Mouse (Mus musculus): ENCODE measurements around the gene Olfr314. TPM values are rescaled to one million over a fixed set of nuclear protein-coding genes. Genes with fewer than 3 reads are reported as not detected.
A peak's percentile ranks its signal among the peaks of the same experiment; 100 is the strongest.
"Not testable (repeated sequence)": the region's sequence is repeated elsewhere in the genome, so short reads cannot be mapped to it uniquely, and the experiment has no call there.

Olfr314 gene
- total RNA-seq, 2 experiments from 2014 or later, result not detected

GRCm38 (mm10) chr11:58796850-58797249 is 14.1 kb downstream of the Olfr314 start:
- Histone ChIP-seq H3K4me3 (no peak overlapping the region), H3K27ac (no peak overlapping the region)
- intact Hi-C loops (cut with DNase I), result no loop called here
- DNase-seq (ENCODE audit: extremely low spot score in 1 of 2, low spot score in 2 of 2), result peak; percentile 66
- TF ChIP-seq CTCF (IDR thresholded peaks at IDR 0.05), result no peak

GRCm38 (mm10) chr11:58799747-58800146 is 17.0 kb downstream of the Olfr314 start:
- intact Hi-C loops (cut with DNase I), result no loop called here
- H3K27ac ChIP-seq, result no peak overlapping the region
- H3K4me3 ChIP-seq, result no peak overlapping the region
- TF ChIP-seq CTCF (IDR thresholded peaks at IDR 0.05), result no peak
- DNase-seq (ENCODE audit: extremely low spot score in 1 of 2, low spot score in 2 of 2), result no peak

- DNase-seq (ENCODE audit: extremely low spot score in 1 of 2, low spot score in 2 of 2), result peak in 1 of 2 experiments; percentile 16
- TF ChIP-seq CTCF (IDR thresholded peaks at IDR 0.05), result no peak
- intact Hi-C loops (cut with DNase I), result no loop called here
- Histone ChIP-seq H3K27ac (no peak within 1 kb of the TSS), H3K4me3 (no peak within 1 kb of the TSS)
Measured at GRCm38 (mm10) chr11:58801558-58802228, 18.9 kb downstream of the Olfr314 start, which contains the start of gene Fam183b. Gene Fam183b (minus strand): TSS chr11:58801960.

GRCm38 (mm10) chr11:58803871-58804270 is 21.1 kb downstream of the Olfr314 start:
- intact Hi-C loops (cut with DNase I), result no loop called here
- no peak for TF ChIP-seq CTCF (IDR thresholded peaks at IDR 0.05)
- no peak for DNase-seq (ENCODE audit: extremely low spot score in 1 of 2, low spot score in 2 of 2)

GRCm38 (mm10) chr11:58804393-58804792 is 21.6 kb downstream of the Olfr314 start:
- DNase-seq (ENCODE audit: extremely low spot score in 1 of 2, low spot score in 2 of 2), result no peak
- no peak overlapping the region for H3K4me3 ChIP-seq
- intact Hi-C loops (cut with DNase I), result no loop called here
- TF ChIP-seq CTCF (IDR thresholded peaks at IDR 0.05), result no peak
- no peak overlapping the region for H3K27ac ChIP-seq

More at GRCm38 (mm10) chr11:58803871-58804270, 21.1 kb downstream of the Olfr314 start:
- no peak overlapping the region for H3K27ac ChIP-seq
- no peak overlapping the region for H3K4me3 ChIP-seq

- intact Hi-C loops (cut with DNase I), result no loop called here
- no peak for DNase-seq (ENCODE audit: extremely low spot score in 1 of 2, low spot score in 2 of 2)
- H3K4me3 ChIP-seq, result no peak overlapping the region
- TF ChIP-seq CTCF (IDR thresholded peaks at IDR 0.05), result peak; percentile 24
- no peak overlapping the region for H3K27ac ChIP-seq
Measured at GRCm38 (mm10) chr11:58812001-58812400, 29.2 kb downstream of the Olfr314 start.

- H3K27ac ChIP-seq; H3K4me3 ChIP-seq; intact Hi-C loops (cut with DNase I); DNase-seq (ENCODE audit: extremely low spot score in 1 of 2, low spot score in 2 of 2): not testable (repeated sequence)
Measured at GRCm38 (mm10) chr11:58814700-58815099, 31.9 kb downstream of the Olfr314 start, which contains the start of gene Olfr313. Gene Olfr313 (plus strand): TSS chr11:58815000.

- Histone ChIP-seq H3K27ac (no peak overlapping the region), H3K4me3 (no peak overlapping the region)
- intact Hi-C loops (cut with DNase I), result no loop called here
- DNase-seq (ENCODE audit: extremely low spot score in 1 of 2, low spot score in 2 of 2), result no peak
- no peak; the same call in 1 of the 2 replicates for TF ChIP-seq CTCF (IDR thresholded peaks at IDR 0.05)
Measured at GRCm38 (mm10) chr11:58815676-58816075, 32.9 kb downstream of the Olfr314 start.

GRCm38 (mm10) chr11:58828937-58829336 is 46.2 kb downstream of the Olfr314 start, which contains the start of gene Olfr312:
Gene Olfr312 (plus strand): TSS chr11:58829237.
- DNase-seq (ENCODE audit: extremely low spot score in 1 of 2, low spot score in 2 of 2); intact Hi-C loops (cut with DNase I); H3K4me3 ChIP-seq; H3K27ac ChIP-seq: not testable (repeated sequence)

- Histone ChIP-seq H3K27ac (no peak overlapping the region), H3K4me3 (no peak overlapping the region)
- TF ChIP-seq CTCF (IDR thresholded peaks at IDR 0.05), result no peak
- intact Hi-C loops (cut with DNase I), result no loop called here
- no peak for DNase-seq (ENCODE audit: extremely low spot score in 1 of 2, low spot score in 2 of 2)
Measured at GRCm38 (mm10) chr11:58829764-58830163, 47.0 kb downstream of the Olfr314 start.

- intact Hi-C loops (cut with DNase I), result not testable (repeated sequence)
Measured at GRCm38 (mm10) chr11:58832541-58832940, 49.8 kb downstream of the Olfr314 start.

More at GRCm38 (mm10) chr11:58832541-58832940, 49.8 kb downstream of the Olfr314 start:
- H3K4me3 ChIP-seq; H3K27ac ChIP-seq; DNase-seq (ENCODE audit: extremely low spot score in 1 of 2, low spot score in 2 of 2): not testable (repeated sequence)

Other genes with a start within 250 kb of the Olfr314 start
- not detected for gene Olfr330, start 248.1 kb upstream of the Olfr314 start, total RNA-seq (2021)
- gene Olfr329-ps, start 236.5 kb upstream of the Olfr314 start, total RNA-seq (2021), result not detected
- gene Olfr328, start 227.3 kb upstream of the Olfr314 start, total RNA-seq (2021), result under 1 TPM; 0.12 to 0.27 TPM
- gene Olfr224, start 212.4 kb upstream of the Olfr314 start, total RNA-seq (2021), result not detected
- not detected for gene Olfr325, start 205.2 kb upstream of the Olfr314 start, total RNA-seq (2021)
- not detected for gene Olfr324, start 187.8 kb upstream of the Olfr314 start, total RNA-seq (2021)
- gene 2210407C18Rik, start 166.9 kb upstream of the Olfr314 start, total RNA-seq (2021), result not detected
- gene Olfr323, start 152.5 kb upstream of the Olfr314 start, total RNA-seq (2021), result not detected
- not detected for gene Trim58, start 142.5 kb upstream of the Olfr314 start, total RNA-seq (2021)
- not detected for gene Olfr322, start 124.2 kb upstream of the Olfr314 start, total RNA-seq (2021)
- not detected for gene Olfr320, start 101.9 kb upstream of the Olfr314 start, total RNA-seq (2021)
- gene Olfr319, start 83.8 kb upstream of the Olfr314 start, total RNA-seq (2021), result not detected
- gene Olfr318, start 58.9 kb upstream of the Olfr314 start, total RNA-seq (2021), result not detected
- under 1 TPM in 1 of 2 experiments, not detected in 1; 0.23 TPM for gene Olfr317, start 43.7 kb upstream of the Olfr314 start, total RNA-seq (2021)
- 1 to 10 TPM; 1.2 to 1.4 TPM for gene Olfr316, start 30.2 kb upstream of the Olfr314 start, total RNA-seq (2021)
- not detected for gene Olfr315, start 9.8 kb upstream of the Olfr314 start, total RNA-seq (2021)
- 1 to 10 TPM; 1.4 to 3.5 TPM for gene Fam183b, start 19.0 kb downstream of the Olfr314 start, total RNA-seq (2021)
- gene Olfr313, start 32.0 kb downstream of the Olfr314 start, total RNA-seq (2021), result not detected
- gene Olfr312, start 46.3 kb downstream of the Olfr314 start, total RNA-seq (2021), result under 1 TPM in 1 of 2 experiments, not detected in 1; 0.09 TPM
- under 1 TPM in 1 of 2 experiments, not detected in 1; 0.26 TPM for gene Olfr311, start 56.3 kb downstream of the Olfr314 start, total RNA-seq (2021)
- 10 to 100 TPM; 17.3 to 20.2 TPM for gene Gm12258, start 64.2 kb downstream of the Olfr314 start, total RNA-seq (2021)
- 10 to 100 TPM; 10.9 to 11.5 TPM for gene 2810021J22Rik, start 84.3 kb downstream of the Olfr314 start, total RNA-seq (2021)
- 1 to 10 TPM; 8.2 to 9.0 TPM for gene Zfp39, start 121.3 kb downstream of the Olfr314 start, total RNA-seq (2021)
- not detected for gene Btnl10, start 135.0 kb downstream of the Olfr314 start, total RNA-seq (2021)
- 100 to 1,000 TPM; 445 to 469 TPM for gene Rnf187, start 156.0 kb downstream of the Olfr314 start, total RNA-seq (2021)
- 10 to 100 TPM; 88.5 to 98.9 TPM for gene Hist3h2ba, start 166.0 kb downstream of the Olfr314 start, total RNA-seq (2021)
- gene Hist3h2a, start 171.7 kb downstream of the Olfr314 start, total RNA-seq (2021), result 10 to 100 TPM; 55.5 to 59.1 TPM
- 1 to 10 TPM; 4.8 to 4.9 TPM for gene Trim17, start 171.7 kb downstream of the Olfr314 start, total RNA-seq (2021)
- gene Trim11, start 195.1 kb downstream of the Olfr314 start, total RNA-seq (2021), result 10 to 100 TPM; 25.6 to 26.1 TPM

Data from left cerebral cortex, adult 2 months (tissue).